Mouse (Mus musculus) kidney, postnatal 10 days (tissue): ENCODE data around the gene St3gal2.
"Not testable (repeated sequence)": the region's sequence is repeated elsewhere in the genome, so short reads cannot be mapped to it uniquely, and the experiment has no call there.

Experiments
- DNase-seq: peaks from one replicate; pipeline ENCODE4 v3.0.0; 2021; ENCODE audit warnings: mixed read lengths

The St3gal2 gene

GRCm38 (mm10) chr8:110919341-110920031 is at the start of gene St3gal2:
Gene St3gal2, plus strand, starts transcription at chr8:110919922.
- DNase-seq = peak; percentile 93

GRCm38 (mm10) chr8:110870501-110870900 is 49.2 kb upstream of the St3gal2 start:
- no peak for DNase-seq

GRCm38 (mm10) chr8:110877862-110878261 is 41.9 kb upstream of the St3gal2 start:
- no peak for DNase-seq

GRCm38 (mm10) chr8:110881741-110882310 is 37.9 kb upstream of the St3gal2 start:
- DNase-seq = no peak

GRCm38 (mm10) chr8:110883824-110884223 is 35.9 kb upstream of the St3gal2 start:
- no peak for DNase-seq

DNA sequence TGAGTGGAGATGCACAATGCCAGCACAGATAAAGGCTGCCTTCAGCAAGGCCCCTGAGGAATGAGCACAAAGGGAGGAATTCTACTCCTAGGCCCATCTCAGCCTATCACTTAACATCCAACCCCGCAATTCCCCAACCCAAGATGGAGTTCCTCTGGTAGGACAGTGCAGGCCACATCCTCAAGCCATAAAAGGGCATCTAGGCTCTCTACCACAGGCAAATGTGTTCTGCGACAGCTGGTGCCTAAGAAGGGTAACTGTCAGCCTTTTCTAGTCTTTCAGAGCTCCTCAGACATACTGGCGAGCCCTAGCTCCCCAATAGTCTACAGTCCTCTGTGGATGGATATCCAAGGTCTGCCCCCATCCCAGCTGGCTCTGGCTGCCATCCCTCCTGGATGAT is 33.1 kb upstream of the St3gal2 start:
- DNase-seq = no peak

GRCm38 (mm10) chr8:110887551-110887950 is 32.2 kb upstream of the St3gal2 start:
- no peak for DNase-seq

GRCm38 (mm10) chr8:110888441-110888840 is 31.3 kb upstream of the St3gal2 start:
- no peak for DNase-seq

DNA sequence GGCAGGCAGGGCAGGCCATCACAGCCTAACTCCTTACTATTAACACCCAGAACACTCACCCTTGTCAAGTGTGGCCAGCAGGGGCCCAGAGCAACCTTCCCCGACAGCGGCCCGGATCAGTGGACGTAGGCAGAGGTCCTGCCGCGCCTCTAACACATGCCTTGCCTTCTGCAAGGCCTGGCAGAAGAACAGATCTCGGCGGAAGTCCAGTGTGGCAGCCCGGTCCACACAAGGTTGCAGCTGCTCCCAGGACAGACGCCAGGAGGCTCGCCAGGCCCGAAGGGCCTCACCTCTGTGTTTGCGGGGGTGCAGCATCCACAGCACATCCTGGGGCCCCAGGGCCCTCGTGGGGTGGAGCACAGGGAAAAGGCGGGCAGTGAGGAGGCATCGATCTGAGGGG is 30.9 kb upstream of the St3gal2 start:
- no peak for DNase-seq

DNA sequence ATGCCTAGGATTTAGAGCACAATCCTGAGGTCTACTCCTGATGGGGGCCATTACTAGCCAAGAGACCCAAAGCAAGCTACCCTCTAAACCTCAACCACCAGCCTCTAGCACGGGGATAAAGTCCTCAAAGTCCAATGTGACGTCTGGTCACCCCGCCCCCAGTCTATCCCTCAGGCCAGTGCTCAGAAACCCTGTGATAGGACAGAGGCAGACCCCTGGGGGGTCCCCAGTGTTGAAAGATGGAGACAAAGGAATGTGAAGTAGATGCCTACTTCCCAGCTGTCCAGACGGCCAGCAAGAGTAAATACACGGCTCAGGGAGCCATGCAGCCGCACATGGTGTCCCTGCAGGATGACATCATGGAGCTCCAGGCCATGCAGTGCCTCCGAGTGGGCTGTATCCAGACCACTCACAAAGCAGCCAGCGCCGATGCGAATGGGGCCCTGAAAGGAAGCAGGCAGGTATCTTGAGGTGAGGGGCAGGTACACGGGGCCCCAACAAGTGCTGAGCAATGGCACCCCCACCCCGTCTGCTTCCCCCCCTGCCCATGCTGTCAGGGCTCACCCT is 29.7 kb upstream of the St3gal2 start:
- no peak for DNase-seq

- DNase-seq = no peak
These were observed 27.7 kb upstream of the St3gal2 start for GRCm38 (mm10) chr8:110892040-110892439.

DNA sequence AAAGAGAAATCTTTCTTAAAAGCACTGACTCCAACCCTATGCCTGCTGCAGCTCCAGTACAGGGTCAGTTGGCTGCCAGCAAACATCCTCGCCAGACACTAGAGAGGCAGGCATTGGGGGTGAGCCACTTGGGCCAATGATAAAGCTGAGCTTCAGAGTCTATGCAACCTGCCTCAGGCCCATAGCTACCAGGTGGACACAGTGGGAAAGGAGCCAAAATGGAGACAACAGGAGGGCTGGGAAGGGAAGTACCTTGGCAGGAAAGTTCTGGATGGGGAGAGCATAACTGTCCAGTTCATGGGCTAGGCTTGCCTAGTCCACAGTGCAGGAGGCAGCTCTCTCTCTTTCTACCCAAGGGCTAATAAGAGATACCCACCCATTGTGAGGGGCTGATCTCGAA is 26.8 kb upstream of the St3gal2 start:
- DNase-seq = no peak

GRCm38 (mm10) chr8:110894851-110895250 is 24.9 kb upstream of the St3gal2 start:
- no peak for DNase-seq

DNA sequence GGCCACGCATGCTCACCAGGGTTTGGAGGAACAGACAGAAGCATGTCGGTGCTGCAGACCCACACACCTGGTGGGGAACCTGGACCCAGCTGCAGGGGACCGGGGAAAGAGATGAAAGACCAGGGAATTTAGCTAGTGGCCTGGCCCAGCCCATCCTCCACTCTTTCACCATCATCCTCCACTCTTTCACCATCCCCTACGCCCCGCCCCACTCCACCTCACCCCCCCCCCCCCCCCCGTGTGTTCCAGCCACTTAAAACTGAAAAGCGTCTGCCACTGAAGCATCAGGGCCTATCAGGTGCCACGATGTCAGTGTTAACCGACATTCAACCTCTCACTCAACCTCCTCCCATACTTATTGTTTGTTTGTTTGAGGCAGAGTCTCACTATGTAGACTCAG is 24.5 kb upstream of the St3gal2 start:
- DNase-seq = no peak

- no peak for DNase-seq
These were observed 23.9 kb upstream of the St3gal2 start for GRCm38 (mm10) chr8:110895812-110896211.

- no peak for DNase-seq
These were observed 22.2 kb upstream of the St3gal2 start for GRCm38 (mm10) chr8:110897495-110897894.

DNA sequence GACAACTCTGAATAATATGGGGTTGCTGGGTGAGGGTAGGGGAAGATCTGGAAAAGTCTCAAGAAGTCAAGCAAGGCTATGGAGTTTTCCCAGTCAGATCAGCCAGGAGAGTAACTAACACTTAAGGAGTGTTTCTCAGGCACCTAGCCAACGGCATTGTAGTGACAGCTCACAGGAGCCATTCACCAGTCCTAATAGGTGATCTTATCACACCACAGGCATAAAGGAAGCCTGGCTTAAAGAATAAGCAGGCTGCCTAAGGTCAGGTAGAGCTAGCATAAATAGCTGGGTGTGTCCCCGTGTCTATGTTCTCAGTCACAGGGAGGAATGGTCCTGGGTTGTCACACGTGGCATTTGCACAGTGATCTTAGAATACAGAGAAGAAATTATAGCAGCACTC is 18.7 kb upstream of the St3gal2 start:
- DNase-seq = no peak

GRCm38 (mm10) chr8:110901839-110902578 is 17.7 kb upstream of the St3gal2 start, which contains the start of gene Fuk:
Gene Fuk, minus strand, starts transcription at chr8:110902488.
- DNase-seq = peak; percentile 91

GRCm38 (mm10) chr8:110902579-110902965 is 17.1 kb upstream of the St3gal2 start:
- no peak for DNase-seq

- DNase-seq = no peak
These were observed 14.3 kb upstream of the St3gal2 start for GRCm38 (mm10) chr8:110905404-110905803.

DNA sequence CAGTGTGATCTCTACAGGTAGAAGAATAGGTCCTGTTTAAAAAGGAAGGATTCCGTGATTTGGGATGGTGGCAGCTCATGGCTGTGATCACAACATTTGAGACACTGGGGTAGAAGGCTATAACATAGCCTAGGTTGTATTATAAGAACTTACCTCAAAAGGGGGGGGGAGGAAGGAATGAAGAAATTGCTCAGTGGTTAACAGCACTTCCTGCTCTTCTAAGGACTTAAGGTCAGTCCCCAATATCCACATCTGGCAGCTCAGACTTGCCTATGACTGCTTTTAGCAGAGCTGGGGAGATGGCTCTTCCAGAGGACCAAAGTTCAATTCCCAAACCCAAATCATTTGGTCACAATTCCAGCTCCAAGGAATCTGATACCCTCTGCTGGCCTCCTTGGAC is 13.0 kb upstream of the St3gal2 start:
- no peak for DNase-seq

GRCm38 (mm10) chr8:110909850-110910249 is 9.9 kb upstream of the St3gal2 start:
- DNase-seq = not testable (repeated sequence)
